Mouse (Mus musculus) ES-E14 (cell line): Measurements from ENCODE around the gene Pik3ap1. TPM values are rescaled to one million over a fixed set of nuclear protein-coding genes. Genes with fewer than 3 reads are reported as not detected.

Experiments
- DNase-seq: peaks from one replicate; pipeline ENCODE4 v3.0.0-alpha.2; 2013; ENCODE audit warnings: low read depth, low spot score
- H3K27ac ChIP-seq: 2 replicates; pipeline ENCODE4 v1.5.1; 2012; ENCODE audit warnings: low read depth, mild to moderate bottlenecking, low read length, moderate library complexity, mixed read lengths; ENCODE audit not compliant: poor library complexity, insufficient read depth, severe bottlenecking
- H3K36me3 ChIP-seq: 2 replicates; pipeline ENCODE4 v1.6.1; 2012; ENCODE audit warnings: mild to moderate bottlenecking, low read length, moderate library complexity, mixed read lengths; ENCODE audit not compliant: control insufficient read depth, poor library complexity, insufficient read depth, severe bottlenecking
- H3K4me1 ChIP-seq, 2 experiments: fragments of 150-350 bp in 1 of 2; sonication (generic) in 1 of 2; 2 replicates each; pipeline ENCODE4 v1.6.1; 2012; ENCODE audit warnings: low read length in 2 of 2, mild to moderate bottlenecking in 1 of 2, mixed read lengths in 1 of 2; ENCODE audit not compliant: control insufficient read depth in 2 of 2, insufficient read depth in 2 of 2, poor library complexity in 1 of 2
- H3K4me3 ChIP-seq, 2 experiments: fragments of 150-350 bp in 1 of 2; sonication (generic) in 1 of 2; 2 replicates each; pipeline ENCODE4 v1.5.1; 2012; ENCODE audit warnings: low read length in 2 of 2, low read depth in 1 of 2, mild to moderate bottlenecking in 1 of 2, mixed read lengths in 1 of 2; ENCODE audit not compliant: insufficient read depth in 1 of 2, poor library complexity in 1 of 2, severe bottlenecking in 1 of 2
- H3K9ac ChIP-seq: 2 replicates; pipeline ENCODE4 v1.6.1; 2012; ENCODE audit warnings: low read depth, mild to moderate bottlenecking, low read length, mixed read lengths; ENCODE audit not compliant: poor library complexity, insufficient read depth, severe bottlenecking
- H3K9me3 ChIP-seq: fragments of 150-350 bp; sonication (generic); 2 replicates; pipeline ENCODE4 v1.6.1; 2012; ENCODE audit warnings: low read depth, mild to moderate bottlenecking, low read length; ENCODE audit not compliant: control insufficient read depth, insufficient read depth
- CHD2 ChIP-seq: IDR thresholded peaks from 2 replicates; pipeline ENCODE4 v1.6.1; 2014; ENCODE audit warnings: mild to moderate bottlenecking, low read depth, low read length, inconsistent platforms
- HCFC1 ChIP-seq: IDR thresholded peaks from 2 replicates; pipeline ENCODE4 v1.6.1; 2012; ENCODE audit warnings: low read length, inconsistent platforms, borderline replicate concordance; ENCODE audit not compliant: insufficient read depth
- MAFK ChIP-seq: IDR thresholded peaks from 2 replicates; pipeline ENCODE4 v1.6.1; 2014; ENCODE audit warnings: mild to moderate bottlenecking, low read depth, low read length, inconsistent platforms; ENCODE audit not compliant: insufficient read depth
- ZC3H11A ChIP-seq: IDR thresholded peaks from 2 replicates; pipeline ENCODE4 v1.6.1; 2012; ENCODE audit warnings: low read depth, mild to moderate bottlenecking, inconsistent platforms, low read length, borderline replicate concordance
- ZNF384 ChIP-seq: IDR thresholded peaks from 2 replicates; pipeline ENCODE4 v1.6.1; 2012; ENCODE audit warnings: low read depth, low read length, inconsistent platforms
- in situ Hi-C, 2 experiments: fragments of 600-800 bp; cut with MboI; formaldehyde crosslinking; loops; one replicate each; pipeline ENCODE4 v1.15.1; 2025; ENCODE audit warnings: low sequenced_read_pairs in 2 of 2, inconsistent platforms in 1 of 2; ENCODE audit not compliant: unreplicated experiment in 2 of 2
- total RNA-seq: library from RNA; depleted of rRNA; stranded (reverse); fragments of 300-350 nt; gene quantifications from 2 replicates; pipeline ENCODE4 v1.2.3, GENCODE M21; 2012

Gene Pik3ap1
- total RNA-seq, 1 experiment: 1.1 TPM

GRCm38 (mm10) chr19:41339020-41339836, 45.7 kb downstream of the Pik3ap1 start:
- Histone ChIP-seq H3K27ac (no peak overlapping the region), H3K4me1 (no peaks in the 10 kb centered on the region), H3K9me3 (no peaks in the 10 kb centered on the region), H3K9ac (no peak overlapping the region), H3K36me3 (no peaks in the 10 kb centered on the region), H3K4me3 (no peak overlapping the region)
- no peak for DNase-seq
- TF ChIP-seq CHD2 (no peak), HCFC1 (no peak), MAFK (no peak), ZC3H11A (no peak), ZNF384 (no peak)
- in situ Hi-C loops: no loop called here

GRCm38 (mm10) chr19:41338379-41338778, 46.5 kb downstream of the Pik3ap1 start:
- Histone ChIP-seq H3K9ac (no peak overlapping the region), H3K4me3 (no peak overlapping the region), H3K9me3 (no peaks in the 10 kb centered on the region), H3K27ac (no peak overlapping the region), H3K36me3 (no peaks in the 10 kb centered on the region), H3K4me1 (no peaks in the 10 kb centered on the region)
- no peak for DNase-seq
- in situ Hi-C loops: no loop called here
- TF ChIP-seq ZC3H11A (no peak), HCFC1 (no peak), MAFK (no peak), CHD2 (no peak), ZNF384 (no peak)

GRCm38 (mm10) chr19:41335721-41336120, 49.2 kb downstream of the Pik3ap1 start:
- no peaks in the 10 kb centered on the region for H3K36me3 ChIP-seq
- H3K4me1 ChIP-seq: no peaks in the 10 kb centered on the region
- H3K9ac ChIP-seq: no peak overlapping the region
- H3K4me3 ChIP-seq: no peak overlapping the region
- no peak for DNase-seq
- no peaks in the 10 kb centered on the region for H3K9me3 ChIP-seq
- no peak for TF ChIP-seq ZC3H11A
- no peak for TF ChIP-seq MAFK
- TF ChIP-seq ZNF384: no peak
- TF ChIP-seq HCFC1: no peak
- no peak for TF ChIP-seq CHD2
- in situ Hi-C loops: no loop called here
- H3K27ac ChIP-seq: no peak overlapping the region

DNA sequence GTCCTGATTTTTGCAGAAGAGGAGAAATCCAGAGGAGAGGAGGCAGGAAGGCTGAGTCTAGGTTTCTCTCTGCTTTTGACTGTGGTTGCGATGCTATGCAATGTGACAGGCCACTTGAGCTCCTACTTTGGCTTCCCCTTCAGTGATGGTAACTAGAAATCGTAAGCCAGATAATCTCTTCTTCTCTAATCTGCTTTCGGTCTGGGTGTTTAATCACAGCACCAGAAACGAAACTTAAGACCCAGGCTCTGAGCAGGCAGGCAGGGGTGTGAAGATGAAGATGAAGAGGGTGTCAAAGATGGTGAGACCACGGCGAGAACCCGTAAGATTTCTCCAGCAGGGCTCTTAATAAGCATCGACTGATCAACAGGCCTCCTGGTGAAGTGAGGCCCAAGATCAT, 51.9 kb downstream of the Pik3ap1 start:
- TF ChIP-seq CHD2: no peak
- no peak for TF ChIP-seq ZNF384
- TF ChIP-seq HCFC1: no peak
- no peak for TF ChIP-seq MAFK
- in situ Hi-C loops: no loop called here
- Histone ChIP-seq H3K9me3 (no peaks in the 10 kb centered on the region), H3K4me1 (no peaks in the 10 kb centered on the region), H3K9ac (no peak overlapping the region), H3K4me3 (no peak overlapping the region), H3K36me3 (no peaks in the 10 kb centered on the region), H3K27ac (no peak overlapping the region)
- no peak for DNase-seq
